Mouse (Mus musculus) heart, adult 2 months (tissue): ENCODE data around the gene Gm10518. TPM values are rescaled to one million over a fixed set of nuclear protein-coding genes. Genes with fewer than 3 reads are reported as not detected.

Experiments used
- DNase-seq, 2 experiments: peaks; one replicate each; pipeline ENCODE4 v3.0.0; 2021
- H3K27ac ChIP-seq: fragments of 200-600 bp; 2 replicates; pipeline ENCODE4 v1.8.1; 2022
- H3K27me3 ChIP-seq: fragments of 200-500 bp; 2 replicates; pipeline ENCODE4 v1.6.1; 2012; ENCODE audit warnings: mild to moderate bottlenecking, low read length, inconsistent platforms, mixed read lengths; ENCODE audit not compliant: control insufficient read depth, insufficient read depth
- H3K36me3 ChIP-seq: fragments of 200-500 bp; 2 replicates; pipeline ENCODE4 v1.6.1; 2012; ENCODE audit warnings: low read length, inconsistent platforms; ENCODE audit not compliant: control insufficient read depth, insufficient read depth
- H3K4me1 ChIP-seq: fragments of 200-500 bp; 2 replicates; pipeline ENCODE4 v1.6.1; 2011; ENCODE audit warnings: low read length; ENCODE audit not compliant: control insufficient read depth, insufficient read depth
- H3K4me3 ChIP-seq: fragments of 200-600 bp; 2 replicates; pipeline ENCODE4 v1.8.1; 2022
- H3K79me2 ChIP-seq: fragments of 200-500 bp; replicated peaks from 2 replicates; pipeline ENCODE4 v1.6.1; 2012; ENCODE audit warnings: mild to moderate bottlenecking, inconsistent platforms, low read length, moderate library complexity, mixed read lengths; ENCODE audit not compliant: control insufficient read depth, insufficient read depth
- H3K9ac ChIP-seq: fragments of 200-500 bp; 2 replicates; pipeline ENCODE4 v1.6.1; 2012; ENCODE audit warnings: low read depth, mild to moderate bottlenecking, control low read depth, inconsistent platforms, low read length, mixed read lengths
- CTCF ChIP-seq: fragments of 200-600 bp; IDR thresholded peaks from 2 replicates; pipeline ENCODE4 v1.8.1; 2022; ENCODE audit warnings: antibody characterized with exemption, mild to moderate bottlenecking, moderate library complexity
- EP300 ChIP-seq: fragments of 200-500 bp; IDR thresholded peaks from 2 replicates; pipeline ENCODE4 v1.6.1; 2011; ENCODE audit warnings: low read depth, low read length, control low read depth; ENCODE audit not compliant: insufficient read depth
- POLR2A ChIP-seq: fragments of 200-500 bp; IDR thresholded peaks from 2 replicates; pipeline ENCODE4 v1.6.1; 2011; ENCODE audit warnings: mild to moderate bottlenecking, low read depth, low read length, control low read depth; ENCODE audit not compliant: insufficient read depth
- WGBS: fragments of 180-500 bp; shearing (Covaris S2); methylation state at CpG from one replicate; pipeline ENCODE4 v1.1.7; 2018; 5-methylcytosine and 5-hydroxymethylcytosine counted together
- intact Hi-C: fragments of 180-260 bp; cut with DNase I; formaldehyde crosslinking; loops from one replicate; pipeline ENCODE4 v1.15.1; 2025
- polyA plus RNA-seq: library from polyadenylated mRNA; depleted of rRNA; stranded (reverse); fragments of >200 nt; gene quantifications from 2 replicates; pipeline ENCODE4 v1.2.3, GENCODE M21; 2012
- total RNA-seq, 2 experiments: library from RNA; stranded (reverse); gene quantifications; 2 replicates each; pipeline ENCODE4 v1.2.3; 2021

The Gm10518 gene
- total and polyA plus RNA-seq, 3 experiments, result not detected

GRCm38 (mm10) chr1:179828051-179828450 is 24.9 kb downstream of the Gm10518 start:
- WGBS, result 93% methylated on average over 5 of the region's 5 CpGs
- no peak for DNase-seq
- Histone ChIP-seq H3K79me2 (no peaks in the 10 kb centered on the region), H3K27ac (no peak overlapping the region), H3K4me1 (peaks cover 2% of the 10 kb centered on the region), H3K27me3 (no peaks in the 10 kb centered on the region), H3K9ac (no peak overlapping the region), H3K36me3 (no peaks in the 10 kb centered on the region), H3K4me3 (no peak overlapping the region)
- no peak for TF ChIP-seq CTCF
- no peak for TF ChIP-seq EP300
- TF ChIP-seq POLR2A, result no peak
- intact Hi-C loops, result no loop called here

GRCm38 (mm10) chr1:179828900-179829299 is 25.7 kb downstream of the Gm10518 start:
- whole genome bisulfite sequencing, result 30% methylated on average over 4 of the region's 4 CpGs
- peaks cover 2% of the 10 kb centered on the region for H3K4me1 ChIP-seq
- no peaks in the 10 kb centered on the region for H3K27me3 ChIP-seq

GRCm38 (mm10) chr1:179832710-179833240 is 29.6 kb downstream of the Gm10518 start:
- Histone ChIP-seq H3K4me1 (peaks cover 2% of the 10 kb centered on the region), H3K9ac (no peak overlapping the region), H3K27me3 (no peaks in the 10 kb centered on the region), H3K36me3 (no peaks in the 10 kb centered on the region), H3K4me3 (no peak overlapping the region), H3K79me2 (no peaks in the 10 kb centered on the region), H3K27ac (no peak overlapping the region)
- intact Hi-C loops, result no loop called here
- no peak for DNase-seq
- no peak for TF ChIP-seq POLR2A
- no peak for TF ChIP-seq CTCF
- TF ChIP-seq EP300, result no peak
- WGBS, result 71% methylated on average over 7 of the region's 7 CpGs

More at GRCm38 (mm10) chr1:179828900-179829299, 25.7 kb downstream of the Gm10518 start:
- Histone ChIP-seq H3K36me3 (no peaks in the 10 kb centered on the region), H3K9ac (no peak overlapping the region), H3K4me3 (no peak overlapping the region), H3K27ac (no peak overlapping the region), H3K79me2 (no peaks in the 10 kb centered on the region)
- DNase-seq, result peak in 1 of 2 experiments; percentile 14
- TF ChIP-seq EP300, result no peak
- no peak for TF ChIP-seq CTCF
- TF ChIP-seq POLR2A, result no peak
- intact Hi-C loops, result no loop called here

- H3K4me1 ChIP-seq, result peaks cover 2% of the 10 kb centered on the region
- H3K79me2 ChIP-seq, result no peaks in the 10 kb centered on the region
- no peak overlapping the region for H3K27ac ChIP-seq
- DNase-seq, result no peak
- 79% methylated on average over 1 of the region's 1 CpGs for WGBS
- TF ChIP-seq EP300 (no peak), POLR2A (no peak), CTCF (no peak)
- H3K27me3 ChIP-seq, result no peaks in the 10 kb centered on the region
- H3K36me3 ChIP-seq, result no peaks in the 10 kb centered on the region
- no peak overlapping the region for H3K9ac ChIP-seq
- intact Hi-C loops, result no loop called here
- no peak overlapping the region for H3K4me3 ChIP-seq
Measured at GRCm38 (mm10) chr1:179833596-179833995, 30.4 kb downstream of the Gm10518 start.

- no peaks in the 10 kb centered on the region for H3K79me2 ChIP-seq
- no peaks in the 10 kb centered on the region for H3K27me3 ChIP-seq
- intact Hi-C loops, result no loop called here
- TF ChIP-seq POLR2A (no peak), EP300 (no peak), CTCF (no peak)
- WGBS, result 93% methylated on average over 1 of the region's 1 CpGs
- no peak for DNase-seq
- no peaks in the 10 kb centered on the region for H3K4me1 ChIP-seq
- H3K9ac ChIP-seq, result no peak overlapping the region
- H3K36me3 ChIP-seq, result no peaks in the 10 kb centered on the region
- no peak overlapping the region for H3K27ac ChIP-seq
- H3K4me3 ChIP-seq, result no peak overlapping the region
Measured at GRCm38 (mm10) chr1:179835753-179836425, 32.7 kb downstream of the Gm10518 start.
